Mouse (Mus musculus) NIH3T3 (cell line): ENCODE data around the gene Khnyn.

Source experiments
- DNase-seq: peaks from one replicate; pipeline ENCODE4 v3.0.0-alpha.2; 2012; ENCODE audit warnings: low read depth

The Khnyn gene

GRCm38 (mm10) chr14:55873714-55874683 is 10.7 kb upstream of the Khnyn start:
- peak; percentile 59 for DNase-seq

- no peak for DNase-seq
Measured at GRCm38 (mm10) chr14:55877469-55878315, 7.1 kb upstream of the Khnyn start.

GRCm38 (mm10) chr14:55878316-55878940 is 6.3 kb upstream of the Khnyn start:
- DNase-seq = no peak

GRCm38 (mm10) chr14:55879623-55880022 is 5.1 kb upstream of the Khnyn start:
- DNase-seq = peak; percentile 84

- DNase-seq = no peak
Measured at GRCm38 (mm10) chr14:55880982-55881381, 3.8 kb upstream of the Khnyn start.

- no peak for DNase-seq
Measured at GRCm38 (mm10) chr14:55882171-55882641, 2.5 kb upstream of the Khnyn start.

GRCm38 (mm10) chr14:55883149-55883661 is 1.5 kb upstream of the Khnyn start:
- DNase-seq = no peak

GRCm38 (mm10) chr14:55883663-55884062 is 1.1 kb upstream of the Khnyn start:
- DNase-seq = no peak

- peak; percentile 48 for DNase-seq
Measured at GRCm38 (mm10) chr14:55884166-55884565, 581 bp upstream of the Khnyn start, which contains the start of gene Cbln3. Cbln3 (minus strand) TSS chr14:55884392.

- no peak for DNase-seq
Measured at GRCm38 (mm10) chr14:55885114-55885790, 505 bp downstream of the Khnyn start.

- DNase-seq = peak; percentile 77
Measured at GRCm38 (mm10) chr14:55885791-55886271, 1.1 kb downstream of the Khnyn start.

GRCm38 (mm10) chr14:55886571-55887382 is 2.0 kb downstream of the Khnyn start:
- DNase-seq = no peak

GRCm38 (mm10) chr14:55897671-55898070 is 12.9 kb downstream of the Khnyn start:
- no peak for DNase-seq

GRCm38 (mm10) chr14:55898947-55899346 is 14.2 kb downstream of the Khnyn start:
- DNase-seq = no peak

GRCm38 (mm10) chr14:55899701-55900413 is 15.1 kb downstream of the Khnyn start, which contains the start of gene Sdr39u1:
Sdr39u1 (minus strand) TSS chr14:55900293.
- no peak for DNase-seq

- DNase-seq = no peak
Measured at GRCm38 (mm10) chr14:55900414-55900755, 15.6 kb downstream of the Khnyn start.

- DNase-seq = peak; percentile 30
Measured at GRCm38 (mm10) chr14:55905518-55905917, 20.8 kb downstream of the Khnyn start.

GRCm38 (mm10) chr14:55913406-55913805 is 28.7 kb downstream of the Khnyn start:
- no peak for DNase-seq
